Mouse (Mus musculus) liver, adult 2 months (tissue): ENCODE data around the gene Rad51b.

Source experiments
- CTCF ChIP-seq: fragments of 200-500 bp; IDR thresholded peaks from 2 replicates; pipeline ENCODE4 v1.5.1; 2011; ENCODE audit warnings: low read depth, low read length, control low read depth
- POLR2A ChIP-seq: fragments of 200-500 bp; IDR thresholded peaks from 2 replicates; pipeline ENCODE4 v1.6.1; 2011; ENCODE audit warnings: low read length, control low read depth; ENCODE audit not compliant: insufficient read depth; ENCODE audit errors: extremely low read depth

GRCm38 (mm10) chr12:79442836-79443390 lies 145.8 kb downstream of the Rad51b start:
- TF ChIP-seq CTCF (no peak), POLR2A (no peak)
